Mouse (Mus musculus): ENCODE results near the gene Ifnar1. TPM values are rescaled to one million over a fixed set of nuclear protein-coding genes. Genes with fewer than 3 reads are reported as not detected.

Gene Ifnar1
- total RNA-seq, 2 experiments from 2014 or later: 33.3 to 36.3 TPM

Other genes starting within 250 kb of the Ifnar1 start
- not detected in 2 replicates for gene Olig1, start 215.5 kb upstream of the Ifnar1 start, total RNA-seq (2015)
- not detected in 2 replicates for gene Olig1, start 215.5 kb upstream of the Ifnar1 start, total RNA-seq (2017)
- gene Ifnar2, start 112.5 kb upstream of the Ifnar1 start, total RNA-seq (2015): 146 and 154 TPM in 2 replicates
- 113 and 122 TPM in 2 replicates for gene Ifnar2, start 112.5 kb upstream of the Ifnar1 start, total RNA-seq (2017)
- gene Gm21970, start 93.5 kb upstream of the Ifnar1 start, total RNA-seq (2015): not detected in 2 replicates
- gene Gm21970, start 93.5 kb upstream of the Ifnar1 start, total RNA-seq (2017): not detected in 2 replicates
- 42.7 and 46.2 TPM in 2 replicates for gene Il10rb, start 79.1 kb upstream of the Ifnar1 start, total RNA-seq (2015)
- 36.6 and 39.2 TPM in 2 replicates for gene Il10rb, start 79.1 kb upstream of the Ifnar1 start, total RNA-seq (2017)
- 17.4 and 20.3 TPM in 2 replicates for gene Ifngr2, start 61.8 kb downstream of the Ifnar1 start, total RNA-seq (2015)
- 14.1 and 16.0 TPM in 2 replicates for gene Ifngr2, start 61.8 kb downstream of the Ifnar1 start, total RNA-seq (2017)
- 51.9 and 59.3 TPM in 2 replicates for gene Tmem50b, start 112.6 kb downstream of the Ifnar1 start, total RNA-seq (2015)
- 42.9 and 44.3 TPM in 2 replicates for gene Tmem50b, start 112.6 kb downstream of the Ifnar1 start, total RNA-seq (2017)
- 2.3 and 3.9 TPM in 2 replicates for gene Dnajc28, start 133.8 kb downstream of the Ifnar1 start, total RNA-seq (2015)
- gene Dnajc28, start 133.8 kb downstream of the Ifnar1 start, total RNA-seq (2017): 4.1 and 5.7 TPM in 2 replicates
- 148 and 162 TPM in 2 replicates for gene Gart, start 161.7 kb downstream of the Ifnar1 start, total RNA-seq (2015)
- gene Gart, start 161.7 kb downstream of the Ifnar1 start, total RNA-seq (2017): 438 and 506 TPM in 2 replicates
- 332 and 375 TPM in 2 replicates for gene Son, start 162.3 kb downstream of the Ifnar1 start, total RNA-seq (2015)
- 178 and 233 TPM in 2 replicates for gene Son, start 162.3 kb downstream of the Ifnar1 start, total RNA-seq (2017)
- 16.4 and 17.0 TPM in 2 replicates for gene Donson, start 203.5 kb downstream of the Ifnar1 start, total RNA-seq (2015)
- gene Donson, start 203.5 kb downstream of the Ifnar1 start, total RNA-seq (2017): 20.4 and 33.7 TPM in 2 replicates
- gene Cryzl1, start 243.7 kb downstream of the Ifnar1 start, total RNA-seq (2015): 55.2 and 63.8 TPM in 2 replicates
- 57.2 and 79.0 TPM in 2 replicates for gene Cryzl1, start 243.7 kb downstream of the Ifnar1 start, total RNA-seq (2017)
- 4.1 TPM in 2 replicates for gene Itsn1, start 244.0 kb downstream of the Ifnar1 start, total RNA-seq (2015)
- 6.0 and 7.9 TPM in 2 replicates for gene Itsn1, start 244.0 kb downstream of the Ifnar1 start, total RNA-seq (2017)

Data from megakaryocyte progenitor cell, adult 5-6 weeks (primary cell).